Mouse (Mus musculus) erythroid progenitor cell, adult 5-6 weeks (primary cell): ENCODE data around the gene Cadm4. TPM values are rescaled to one million over a fixed set of nuclear protein-coding genes. Genes with fewer than 3 reads are reported as not detected.
"Not testable (repeated sequence)": the region's sequence is repeated elsewhere in the genome, so short reads cannot be mapped to it uniquely, and the experiment has no call there.

Experiments
- ATAC-seq: replicated peaks from 2 replicates; pipeline ENCODE4 v1.8.0; 2016; ENCODE audit warnings: moderate number of reproducible peaks, mild to moderate bottlenecking, moderate TSS enrichment, inconsistent platforms; ENCODE audit not compliant: poor library complexity, low FRiP score, severe bottlenecking
- total RNA-seq, 2 experiments: library from RNA; stranded (forward) in 1 of 2; stranded (reverse) in 1 of 2; fragments of 150-400 nt in 1 of 2; fragments of 186-747, 209-891 nt in 1 of 2; gene quantifications; 2 replicates each; pipeline versions ENCODE4 v1.2.3 to v1.2.4; 2015 to 2017; ENCODE audit warnings: low replicate concordance in 2 of 2

Gene Cadm4
- total RNA-seq, 2 experiments from 2014 or later, result not detected

DNA sequence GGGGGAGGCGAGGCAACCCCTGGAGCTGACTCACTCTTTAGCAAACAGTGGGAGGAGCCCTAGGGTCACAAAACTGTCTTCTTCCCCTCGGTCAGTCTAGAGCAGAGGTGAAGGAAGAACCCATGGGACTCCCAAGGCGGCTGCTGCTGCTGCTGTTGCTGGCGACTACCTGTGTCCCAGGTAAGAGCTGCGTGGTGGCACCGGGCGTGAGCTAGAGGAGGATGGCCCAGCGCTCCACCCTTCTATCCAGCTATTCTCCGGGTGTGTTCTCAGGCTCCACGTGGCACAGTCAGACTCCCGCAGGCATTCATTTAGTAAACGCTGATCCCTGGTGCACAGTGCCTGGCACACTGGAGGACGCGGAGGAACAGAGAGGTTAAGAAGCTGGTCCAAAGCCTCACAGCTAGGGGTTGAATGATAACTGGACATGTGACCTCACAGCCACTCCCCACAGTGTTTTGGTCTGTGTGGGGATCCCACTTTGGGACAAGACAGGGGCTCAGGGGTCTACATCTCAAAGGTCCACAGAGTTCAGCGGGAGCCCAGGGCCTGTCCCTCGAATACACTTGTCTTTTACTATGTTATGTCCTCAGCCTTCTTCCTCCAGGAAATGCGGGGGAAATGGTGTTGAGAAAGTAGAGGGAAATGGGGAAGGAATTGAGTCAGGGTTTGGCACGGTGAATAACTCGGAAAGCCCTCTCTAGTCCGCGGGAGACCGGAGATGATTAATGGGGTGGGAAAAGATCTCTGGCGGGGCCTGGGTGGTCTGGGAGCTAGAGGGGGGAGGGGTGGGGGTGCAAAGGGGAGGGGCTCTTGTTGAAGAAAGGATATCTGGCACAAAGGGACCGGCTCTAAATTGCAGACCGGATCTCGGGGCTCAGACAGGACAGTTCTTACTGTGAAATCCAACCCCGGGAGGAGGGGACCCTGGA, 19.2 kb upstream of the Cadm4 start, which contains the start of gene Plaur:
Gene Plaur (plus strand): TSS at position 97 of the 932 bp plus-strand sequence.
- ATAC-seq, result no peak

DNA sequence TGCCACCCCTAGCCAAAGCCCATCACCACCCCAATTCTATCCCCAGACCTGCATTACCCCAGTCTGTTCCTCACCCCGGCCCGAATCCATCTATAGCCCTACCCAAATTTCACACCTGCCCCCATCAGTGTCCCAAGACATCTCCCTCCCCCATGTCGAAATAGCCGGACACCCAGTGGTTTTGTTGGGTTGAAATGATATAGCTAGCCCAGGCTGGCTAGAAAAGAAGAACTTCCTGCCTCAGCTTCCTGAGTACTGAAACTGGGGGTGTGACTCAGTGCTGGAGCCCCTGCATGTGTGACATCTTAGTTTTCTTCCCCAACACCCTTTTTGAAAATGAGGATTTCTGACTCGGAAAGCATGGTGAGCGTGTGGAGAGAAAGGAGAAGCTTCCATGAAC, 15.0 kb upstream of the Cadm4 start:
- ATAC-seq, result no peak

DNA sequence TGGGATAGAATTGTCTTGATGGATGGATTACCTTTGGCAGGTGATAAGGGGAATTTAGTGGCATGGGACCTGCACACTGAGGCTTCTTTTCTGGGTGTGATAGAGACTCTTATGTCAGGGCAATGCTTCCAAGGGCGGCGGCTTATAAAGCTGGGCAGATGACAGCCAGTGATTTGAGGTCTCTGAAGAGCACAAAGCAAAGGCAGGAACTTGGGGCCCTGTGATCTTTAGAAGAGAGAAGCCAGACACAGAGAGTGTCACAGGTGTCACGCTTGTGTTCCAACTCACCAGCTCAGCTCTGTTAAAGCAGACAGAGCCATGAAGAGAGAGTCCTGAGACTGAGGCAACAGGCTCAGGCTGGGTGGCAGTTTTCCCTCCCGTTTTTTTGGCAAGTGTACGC, 13.9 kb upstream of the Cadm4 start:
- no peak for ATAC-seq

DNA sequence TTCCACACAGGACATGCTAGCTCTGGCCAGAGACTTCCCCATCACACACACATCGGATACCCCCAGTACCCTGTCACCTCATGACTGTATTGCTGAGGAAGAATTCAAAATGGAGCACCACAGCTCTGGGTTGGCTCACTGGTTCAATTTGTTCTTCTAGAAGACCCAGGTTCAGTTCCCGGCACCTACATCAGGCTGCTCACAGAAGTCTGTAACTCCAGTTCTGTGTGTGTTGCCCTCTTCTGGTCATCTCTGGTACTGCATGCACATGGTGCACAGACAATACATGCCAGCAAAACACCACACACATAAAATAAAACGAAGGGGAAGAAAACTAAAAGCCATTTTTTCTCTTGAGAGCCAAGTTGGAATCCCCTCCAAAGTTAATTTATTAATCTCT, 12.7 kb upstream of the Cadm4 start:
- no peak for ATAC-seq

DNA sequence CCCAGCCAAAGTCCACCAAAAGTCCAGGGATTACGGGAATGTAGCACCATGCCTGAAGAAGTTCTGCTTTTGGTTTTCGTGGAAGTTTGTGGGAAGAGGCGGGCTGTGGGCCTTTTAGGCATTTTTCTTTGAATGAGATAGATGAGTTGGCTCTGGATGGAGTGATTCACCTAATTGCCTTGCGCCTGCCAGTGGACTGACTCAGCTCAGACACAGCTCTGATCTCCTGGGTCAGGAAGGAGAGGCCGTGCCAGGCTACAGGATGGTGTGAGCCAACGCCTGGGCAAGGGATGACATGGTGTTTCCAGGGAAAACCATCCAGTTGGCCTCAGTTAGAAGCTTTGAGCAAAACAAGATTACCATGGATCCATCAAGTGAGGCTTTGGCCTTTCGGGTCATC, 11.5 kb upstream of the Cadm4 start:
- no peak for ATAC-seq

DNA sequence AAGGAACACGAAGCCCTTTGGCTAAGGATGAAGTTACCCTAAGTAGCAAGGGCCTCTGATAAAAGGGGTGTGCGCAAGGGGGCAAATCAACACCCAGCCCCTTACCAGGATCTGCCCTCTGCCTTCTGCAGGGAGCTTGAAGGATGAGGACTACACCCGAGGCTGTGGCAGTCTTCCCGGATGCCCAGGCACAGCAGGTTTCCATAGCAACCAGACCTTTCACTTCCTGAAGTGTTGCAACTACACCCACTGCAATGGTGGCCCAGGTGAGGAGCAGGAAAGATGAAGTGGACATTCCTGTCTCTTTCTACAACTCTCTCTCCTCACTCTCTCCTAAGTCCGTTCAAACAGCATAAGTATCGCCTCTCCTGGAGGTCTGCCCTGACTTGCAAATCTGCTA, 9.4 kb upstream of the Cadm4 start:
- no peak for ATAC-seq

DNA sequence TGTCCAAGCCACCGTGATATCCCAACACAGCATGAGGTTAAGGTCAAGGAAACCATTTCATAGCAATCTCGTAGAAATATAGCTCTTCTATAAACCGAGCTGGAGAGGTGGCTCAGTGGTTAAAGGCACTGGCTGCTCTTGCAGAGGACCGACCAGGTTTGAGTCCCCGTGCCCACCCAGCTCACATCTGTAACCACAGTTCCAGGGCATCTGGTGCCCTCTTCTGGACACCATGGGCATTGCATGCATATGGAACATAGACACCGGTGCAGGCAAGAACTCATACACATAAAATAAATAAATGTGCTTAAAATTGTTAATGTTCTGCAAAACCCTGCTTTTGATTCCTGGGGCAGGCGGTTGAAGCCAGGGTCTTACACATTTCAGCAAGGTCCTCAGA, 8.9 kb upstream of the Cadm4 start:
- ATAC-seq, result no peak

DNA sequence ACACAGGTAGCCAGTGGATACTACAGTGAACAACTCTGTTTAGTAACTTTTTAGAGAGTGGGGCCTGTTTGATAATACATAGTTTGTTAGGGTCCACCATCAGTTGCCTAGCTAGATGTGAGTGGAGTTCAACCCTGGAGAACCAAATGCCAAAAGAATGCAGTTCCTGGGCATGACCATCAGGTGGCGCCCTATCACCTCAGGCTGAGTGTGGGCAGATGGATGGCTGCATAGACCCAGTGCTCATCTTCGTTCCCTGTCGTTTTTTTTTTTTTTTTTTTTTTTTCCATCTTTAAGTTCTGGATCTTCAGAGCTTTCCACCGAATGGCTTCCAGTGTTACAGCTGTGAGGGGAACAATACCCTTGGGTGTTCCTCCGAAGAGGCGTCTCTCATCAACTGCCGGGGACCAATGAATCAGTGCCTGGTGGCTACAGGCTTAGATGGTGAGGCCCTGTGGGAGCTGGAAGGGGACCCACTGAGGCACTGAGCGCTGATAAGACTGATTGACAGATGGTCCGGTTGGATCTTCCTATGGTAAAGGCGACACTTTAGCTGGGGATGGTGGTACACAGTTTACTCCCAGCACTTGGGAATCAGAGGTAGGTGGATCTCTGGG, 7.8 kb upstream of the Cadm4 start:
- 0 out of 2 replicates have a peak, but pooled peaks have one; percentile 59 for ATAC-seq

DNA sequence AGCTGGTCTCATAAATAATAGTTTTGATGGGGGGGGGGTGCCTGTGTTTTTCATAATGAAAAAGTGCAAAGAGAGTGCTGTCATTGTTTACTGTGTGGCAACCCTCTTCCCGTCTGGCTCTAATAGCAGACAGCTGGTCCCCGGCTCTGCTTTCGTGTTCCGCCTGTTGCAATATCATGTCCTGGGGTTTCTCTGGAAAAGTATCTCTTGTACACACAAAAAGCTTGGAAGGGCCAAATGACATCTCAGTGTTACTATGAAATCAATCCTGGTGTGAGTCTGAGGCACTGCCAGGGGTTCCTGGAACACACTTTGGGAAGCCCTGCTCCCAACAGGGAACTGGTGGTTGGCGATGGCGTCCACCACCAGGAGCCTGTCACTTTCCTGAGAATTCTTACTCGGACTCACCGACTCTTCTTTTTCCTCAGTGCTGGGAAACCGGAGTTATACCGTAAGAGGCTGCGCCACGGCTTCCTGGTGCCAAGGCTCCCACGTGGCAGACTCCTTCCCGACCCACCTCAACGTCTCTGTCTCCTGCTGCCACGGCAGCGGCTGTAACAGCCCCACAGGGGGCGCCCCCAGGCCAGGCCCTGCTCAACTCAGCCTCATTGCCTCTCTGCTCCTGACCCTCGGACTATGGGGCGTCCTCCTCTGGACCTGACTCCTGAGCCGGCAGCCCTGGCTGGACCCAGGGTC, 6.9 kb upstream of the Cadm4 start:
- ATAC-seq, result no peak

DNA sequence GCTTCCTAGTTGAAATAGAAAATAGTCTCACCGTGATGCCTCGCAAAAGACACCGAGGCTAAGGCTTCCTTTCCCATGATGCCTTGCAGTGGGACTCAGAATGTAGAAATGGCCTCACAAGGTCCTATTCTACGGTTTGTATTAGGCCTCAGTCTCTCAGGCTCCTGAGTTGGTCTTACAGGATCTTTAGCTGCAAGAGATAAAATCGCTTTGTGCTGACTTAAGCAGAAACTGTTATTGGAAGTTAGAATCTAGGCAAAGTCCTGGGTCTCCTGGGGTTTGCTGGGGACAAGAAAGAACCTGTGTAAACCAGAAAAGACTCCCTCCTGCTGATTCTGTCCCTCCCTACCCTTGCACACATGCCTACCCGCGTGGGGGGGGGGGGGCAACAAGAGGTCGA, 5.5 kb upstream of the Cadm4 start:
- ATAC-seq, result no peak

DNA sequence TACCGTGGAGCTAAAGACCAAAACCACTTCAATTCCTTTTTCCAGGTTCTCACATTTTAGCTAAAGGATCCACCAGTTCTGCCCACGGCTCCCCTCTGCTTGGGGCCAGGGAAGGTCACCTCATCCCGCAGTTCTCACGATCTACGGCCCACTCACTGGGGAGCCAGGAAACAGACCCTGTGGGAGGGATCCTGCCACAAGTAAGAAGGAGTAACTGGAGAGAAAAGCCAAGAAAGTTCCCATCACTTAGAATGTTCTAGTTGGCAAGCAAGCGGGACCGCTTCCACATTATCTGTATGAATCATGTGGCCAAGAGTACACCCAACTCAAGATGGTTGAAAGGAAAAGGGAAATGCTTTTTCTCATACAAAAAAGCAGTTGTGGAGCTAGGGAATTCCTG, 5.0 kb upstream of the Cadm4 start:
- no peak for ATAC-seq

DNA sequence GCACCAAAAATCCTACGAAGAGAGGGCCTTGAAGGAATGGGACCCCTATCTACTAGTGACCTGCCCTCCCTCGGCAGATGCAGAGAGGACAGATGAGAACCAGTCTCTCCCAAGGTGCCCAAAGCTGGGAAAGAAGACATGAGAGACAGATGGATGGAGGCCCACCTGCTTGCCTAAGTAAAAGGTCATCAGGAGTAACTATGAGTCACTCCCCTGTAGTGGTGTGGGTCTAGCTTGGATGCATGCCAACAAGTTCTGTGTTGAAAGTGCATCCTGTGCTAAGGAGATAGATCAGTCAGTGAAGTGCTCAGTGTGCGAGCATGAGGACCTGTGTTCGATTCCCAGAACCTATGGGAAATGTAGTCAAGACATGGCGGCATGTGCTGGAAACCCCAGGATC, 2.9 kb upstream of the Cadm4 start:
- ATAC-seq, result no peak

DNA sequence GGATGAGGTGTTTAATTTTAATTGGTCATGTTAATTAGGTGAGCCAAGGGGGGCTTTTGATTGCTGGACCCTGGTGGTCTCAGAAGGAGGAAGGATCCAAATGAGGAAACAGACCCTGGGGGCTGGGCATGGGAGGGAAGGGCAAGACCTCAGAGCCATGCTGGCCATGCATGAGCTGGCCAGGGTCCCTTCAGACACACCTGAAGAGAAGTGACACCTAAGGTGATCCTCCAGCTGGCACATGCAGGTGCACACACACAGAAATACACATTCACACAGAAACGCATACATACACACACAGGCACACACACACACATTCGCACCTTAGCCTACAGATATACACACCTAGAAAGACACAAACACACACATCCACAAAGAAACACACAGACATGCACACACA, 2.1 kb upstream of the Cadm4 start:
- no peak for ATAC-seq

DNA sequence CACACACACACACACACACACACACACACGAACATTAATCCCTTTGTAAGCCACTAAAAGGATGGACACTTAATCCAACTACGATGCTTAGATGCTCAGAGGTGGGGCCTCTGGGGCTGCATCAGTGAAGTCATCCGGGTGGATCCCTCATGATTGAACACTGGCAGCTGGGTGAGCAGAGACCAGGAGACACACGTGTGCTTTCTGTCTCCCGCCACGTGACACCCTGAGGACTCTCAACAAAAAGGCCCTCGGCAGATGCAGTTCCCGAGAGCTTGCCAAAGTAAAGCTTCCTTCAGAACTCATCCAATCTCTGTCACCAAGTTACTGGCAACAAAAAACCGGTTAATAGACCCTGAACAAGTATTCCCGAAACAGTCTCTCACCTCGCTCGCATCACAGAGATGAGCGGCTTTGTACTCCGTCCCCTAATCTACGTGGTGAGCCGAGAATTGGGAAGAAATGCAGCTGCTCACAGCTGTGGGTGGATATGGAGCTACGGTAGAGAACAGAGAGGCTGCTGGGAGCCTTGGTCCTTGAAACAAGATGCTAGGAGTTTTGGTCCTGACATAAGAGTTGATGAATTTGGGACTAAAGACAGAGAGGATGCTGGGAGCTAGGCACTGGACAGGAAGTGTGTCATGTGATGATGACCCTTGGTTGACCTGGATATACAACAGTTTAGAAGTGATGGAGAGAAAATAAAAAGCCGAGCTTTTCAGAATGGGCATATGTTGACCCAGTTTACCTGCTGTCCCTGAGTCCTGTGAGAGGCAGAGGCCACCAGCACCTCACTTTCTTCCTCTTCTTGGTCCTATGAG, 1.5 kb upstream of the Cadm4 start:
- no peak for ATAC-seq

DNA sequence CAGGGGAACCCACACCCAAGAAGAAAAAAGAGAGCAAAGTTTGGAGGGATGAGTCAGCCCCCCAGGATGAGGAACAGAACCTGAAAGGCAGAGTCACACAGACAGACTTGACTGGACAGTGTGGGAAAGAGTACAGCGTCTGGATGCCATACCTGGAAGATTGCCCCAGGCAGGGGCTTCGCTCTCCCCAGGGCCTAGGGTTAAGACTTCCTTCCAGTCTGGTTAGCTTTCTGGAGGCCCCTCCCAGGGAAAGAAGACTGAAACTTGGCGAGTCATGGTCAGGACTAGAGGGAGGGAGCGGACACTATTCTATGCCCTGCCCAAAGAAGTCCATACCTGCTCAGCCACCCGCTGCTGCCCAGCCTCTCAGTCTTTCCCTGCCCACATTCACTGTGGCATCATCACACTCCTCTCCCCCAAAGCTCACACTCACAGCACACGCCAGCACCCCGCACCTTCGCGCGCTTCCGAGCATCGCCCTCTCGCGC, 793 bp upstream of the Cadm4 start:
- ATAC-seq, result no peak

DNA sequence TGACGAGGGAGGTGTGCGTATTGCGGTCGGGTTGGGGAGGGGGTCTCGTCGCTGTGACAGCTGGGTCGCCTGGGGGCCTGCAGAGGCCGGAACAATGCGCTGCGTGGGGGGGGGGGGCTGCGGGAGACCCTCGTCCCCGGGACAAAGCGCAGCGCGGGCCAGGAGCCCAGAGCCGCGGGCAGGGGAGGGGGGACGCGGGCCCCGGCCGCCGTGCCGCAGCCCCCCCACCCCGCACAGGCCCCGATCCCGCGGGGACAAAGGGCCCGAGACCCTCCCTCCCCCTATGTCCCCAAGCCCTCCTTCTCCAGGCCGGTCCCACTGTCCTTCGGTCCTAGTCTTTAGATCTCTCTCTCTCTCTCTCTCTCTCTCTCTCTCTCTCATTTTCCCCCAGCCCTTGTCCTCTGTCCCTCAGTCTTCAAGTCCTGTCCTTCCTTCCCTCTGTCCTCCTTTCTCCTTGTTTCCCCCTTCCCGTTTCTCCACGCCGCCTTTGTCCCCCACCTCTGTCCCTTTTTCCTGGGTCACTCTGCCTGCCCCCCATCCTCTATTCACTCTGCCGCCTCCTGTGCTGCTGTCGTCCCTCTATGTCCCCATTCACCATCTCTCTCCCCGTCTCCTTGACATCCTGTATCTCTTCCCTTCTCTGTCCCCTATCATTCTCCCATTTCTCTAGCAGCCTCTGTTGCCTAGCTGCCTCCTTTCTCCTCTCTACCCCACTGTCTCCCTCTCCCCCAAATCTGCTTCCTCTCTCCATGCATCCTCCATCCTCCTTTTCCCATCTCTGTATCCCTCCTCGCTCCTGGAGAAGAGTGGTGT, 591 bp downstream of the Cadm4 start:
- ATAC-seq, result no peak

DNA sequence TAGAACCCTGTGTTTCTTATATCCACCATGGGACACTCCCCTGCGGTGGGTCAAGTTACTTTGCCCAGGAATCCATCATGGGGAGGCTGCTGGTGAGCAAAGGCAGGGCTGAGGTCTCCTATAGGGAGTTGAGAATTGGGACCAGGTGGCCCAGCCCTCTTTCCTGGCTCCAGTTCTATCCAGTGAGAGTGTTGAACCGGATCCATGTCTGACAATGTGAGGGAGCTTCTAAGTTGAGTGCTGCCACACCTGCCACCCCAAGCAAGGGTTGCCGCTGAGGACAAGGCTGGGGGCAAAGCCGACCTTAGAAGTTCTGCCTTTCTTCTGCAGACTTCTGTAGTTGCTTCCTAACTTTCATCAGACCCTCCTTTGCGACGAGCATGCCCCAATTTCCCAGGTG, 1.5 kb downstream of the Cadm4 start:
- ATAC-seq, result not testable (repeated sequence)

DNA sequence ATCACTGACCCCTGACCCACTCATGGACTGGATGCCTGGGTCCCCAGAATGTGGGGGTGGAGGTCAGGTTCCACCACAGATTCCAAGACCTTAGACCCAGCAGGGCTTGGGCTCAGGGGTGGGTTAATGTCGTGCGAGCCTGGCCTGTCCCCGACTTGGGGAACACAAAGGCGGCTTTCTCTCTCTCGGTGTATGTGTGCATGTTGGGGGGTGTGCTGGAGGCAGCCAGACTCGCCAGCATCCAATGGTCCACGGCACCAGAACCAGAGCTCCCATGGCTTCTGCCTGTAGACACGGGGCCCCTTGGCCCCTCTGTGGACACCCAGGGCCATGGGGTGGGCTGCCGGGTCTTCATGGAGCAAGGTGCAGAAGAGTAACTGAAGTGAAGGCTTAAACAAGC, 3.7 kb downstream of the Cadm4 start:
- ATAC-seq, result no peak

DNA sequence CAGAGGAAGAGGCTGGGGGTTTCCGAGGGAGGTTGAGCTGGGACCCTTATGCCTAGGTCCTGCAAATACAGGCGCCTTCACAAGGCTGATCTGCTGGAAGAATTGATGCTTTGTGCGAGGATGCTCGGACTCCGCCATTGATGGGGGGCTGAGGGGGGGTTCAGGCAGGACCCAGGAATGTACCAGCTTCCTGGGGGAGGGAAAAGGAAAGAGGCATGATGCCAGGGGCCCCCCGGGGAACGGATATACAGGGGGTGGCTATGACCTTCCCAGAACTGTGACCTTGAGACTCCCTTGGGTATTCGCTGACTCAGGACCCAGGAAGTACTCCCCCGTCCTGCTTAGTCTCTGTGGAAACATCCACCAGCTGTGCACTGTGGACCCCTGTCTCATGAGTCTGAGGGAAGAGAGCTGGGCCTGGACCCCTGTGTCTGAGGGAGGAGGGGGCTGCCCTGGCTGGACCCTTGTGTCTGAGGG, 4.9 kb downstream of the Cadm4 start:
- no peak for ATAC-seq
